Mouse (Mus musculus): Measurements from ENCODE around the gene Klk11.

Klk11 gene

GRCm38 (mm10) chr7:43791591-43791990, 17.2 kb downstream of the Klk11 start, which contains the start of gene Klk9:
Klk9 (plus strand) TSS chr7:43791891.
- no peak for DNase-seq (ENCODE audit: inconsistent age in 2 of 2, low spot score in 1 of 2)

- DNase-seq (ENCODE audit: inconsistent age in 2 of 2, low spot score in 1 of 2): no peak
These were observed 22.0 kb downstream of the Klk11 start for GRCm38 (mm10) chr7:43796355-43796754.

GRCm38 (mm10) chr7:43797333-43797769, 22.9 kb downstream of the Klk11 start, which contains the start of gene Klk8:
Klk8 (plus strand) TSS chr7:43797577.
- no peak for DNase-seq (ENCODE audit: inconsistent age in 2 of 2, low spot score in 1 of 2)

GRCm38 (mm10) chr7:43797844-43798462, 23.5 kb downstream of the Klk11 start:
- no peak for DNase-seq (ENCODE audit: inconsistent age in 2 of 2, low spot score in 1 of 2)

- DNase-seq (ENCODE audit: inconsistent age in 2 of 2, low spot score in 1 of 2): no peak
These were observed 25.5 kb downstream of the Klk11 start for GRCm38 (mm10) chr7:43799876-43800275.

GRCm38 (mm10) chr7:43810994-43811393, 36.6 kb downstream of the Klk11 start, which contains the start of gene Klk7:
Klk7 (plus strand) TSS chr7:43811294.
- no peak for DNase-seq (ENCODE audit: inconsistent age in 2 of 2, low spot score in 1 of 2)

GRCm38 (mm10) chr7:43815211-43815610, 40.8 kb downstream of the Klk11 start:
- DNase-seq (ENCODE audit: inconsistent age in 2 of 2, low spot score in 1 of 2): no peak

GRCm38 (mm10) chr7:43816746-43817145, 42.3 kb downstream of the Klk11 start:
- no peak for DNase-seq (ENCODE audit: inconsistent age in 2 of 2, low spot score in 1 of 2)

- DNase-seq (ENCODE audit: inconsistent age in 2 of 2, low spot score in 1 of 2): no peak
These were observed 47.2 kb downstream of the Klk11 start for GRCm38 (mm10) chr7:43821581-43821980.

GRCm38 (mm10) chr7:43824199-43824598, 49.8 kb downstream of the Klk11 start, which contains the start of gene Klk6:
Klk6 (plus strand) TSS chr7:43824499.
- DNase-seq (ENCODE audit: inconsistent age in 2 of 2, low spot score in 1 of 2): no peak

GRCm38 (mm10) chr7:43826056-43826455, 51.7 kb downstream of the Klk11 start:
- DNase-seq (ENCODE audit: inconsistent age in 2 of 2, low spot score in 1 of 2): no peak

GRCm38 (mm10) chr7:43827706-43828105, 53.3 kb downstream of the Klk11 start:
- DNase-seq (ENCODE audit: inconsistent age in 2 of 2, low spot score in 1 of 2): no peak
